Mouse (Mus musculus) limb, embryonic 10.5 days (tissue): ENCODE results near the gene Stom. TPM values are rescaled to one million over a fixed set of nuclear protein-coding genes. Genes with fewer than 3 reads are reported as not detected.

Experiments used
- DNase-seq: peaks from one replicate; pipeline ENCODE4 v3.0.0-alpha.2; 2017; ENCODE audit warnings: low spot score
- H3K27ac ChIP-seq: fragments of 300-500 bp; sonication (generic); 2 replicates; pipeline ENCODE4 v1.5.1; 2016; ENCODE audit warnings: mild to moderate bottlenecking
- H3K27me3 ChIP-seq: fragments of 300-500 bp; sonication (generic); 2 replicates; pipeline ENCODE4 v1.6.1; 2016; ENCODE audit warnings: low read depth, mild to moderate bottlenecking; ENCODE audit not compliant: poor library complexity, severe bottlenecking
- H3K36me3 ChIP-seq: fragments of 300-500 bp; sonication (generic); 2 replicates; pipeline ENCODE4 v1.6.1; 2016; ENCODE audit warnings: mild to moderate bottlenecking, moderate library complexity
- H3K4me1 ChIP-seq: fragments of 300-500 bp; sonication (generic); 2 replicates; pipeline ENCODE4 v1.6.1; 2016
- H3K4me3 ChIP-seq: fragments of 300-500 bp; sonication (generic); 2 replicates; pipeline ENCODE4 v1.5.1; 2016; ENCODE audit warnings: mild to moderate bottlenecking, moderate library complexity
- H3K9me3 ChIP-seq: fragments of 300-500 bp; sonication (generic); replicated peaks from 2 replicates; pipeline ENCODE4 v1.6.1; 2016; ENCODE audit warnings: mild to moderate bottlenecking
- WGBS: fragments of 180-500 bp; shearing (Covaris S2); methylation state at CpG from one replicate; pipeline ENCODE4 v1.1.7; 2016; 5-methylcytosine and 5-hydroxymethylcytosine counted together
- polyA plus RNA-seq: library from polyadenylated mRNA; unstranded; fragments of >200 nt; fragmentation: Nextera tagmentation; extraction: Ambion mirVana; gene quantifications from 2 replicates; pipeline ENCODE4 v1.2.1, GENCODE M21; 2016

The Stom gene
- polyA plus RNA-seq, result 10.2 and 10.3 TPM in 2 replicates

DNA sequence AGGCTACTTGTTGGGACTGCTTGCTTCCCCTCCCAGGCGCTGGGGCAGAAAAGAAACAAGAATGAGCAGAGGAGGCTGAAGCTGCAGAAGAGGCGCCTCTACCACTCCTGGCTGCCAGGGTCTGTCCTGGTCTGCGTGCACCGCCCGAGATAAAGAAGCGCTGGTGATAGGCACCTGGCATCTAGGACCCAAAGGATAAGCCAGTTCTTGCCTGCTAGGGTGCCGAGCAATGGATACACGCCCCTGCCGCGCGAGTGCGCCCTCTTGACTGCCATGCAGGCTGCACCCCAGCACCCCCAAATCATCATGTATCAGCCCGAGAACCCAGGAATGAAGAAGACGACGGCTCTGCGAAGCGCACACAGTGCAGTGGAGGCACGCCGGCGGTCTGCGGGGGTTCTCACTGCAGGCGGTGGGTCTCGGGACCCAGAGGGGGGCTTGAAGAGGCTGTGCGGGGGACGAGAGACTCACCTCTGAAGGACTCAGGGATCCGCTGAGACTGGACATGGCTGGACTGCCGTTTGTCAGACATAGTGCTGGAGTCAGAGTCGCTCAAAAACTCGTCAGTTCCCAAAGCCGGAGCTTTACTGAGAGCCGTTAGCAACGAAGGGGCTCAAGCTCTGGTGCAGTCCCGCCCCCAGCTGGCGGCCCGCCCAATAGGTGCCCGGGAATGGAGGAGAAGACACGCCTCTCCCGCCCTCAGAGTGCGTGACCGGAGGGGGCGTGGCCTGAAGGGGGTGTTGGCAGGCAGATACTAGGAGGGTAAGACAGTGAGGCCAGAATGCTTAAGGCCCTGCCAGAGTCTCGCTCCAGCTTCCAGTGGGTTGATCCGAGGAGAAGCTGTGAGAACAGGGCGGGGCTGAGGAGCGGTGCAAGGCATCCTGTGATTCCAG lies at the start of gene Stom:
Gene Stom, minus strand, starts transcription at position 589 of the 893 bp plus-strand sequence.
- no peaks in the 10 kb centered on the region for H3K36me3 ChIP-seq
- WGBS, result under 1% methylated on average over 45 of the region's 45 CpGs
- peaks cover 21% of the 10 kb centered on the region for H3K27me3 ChIP-seq
- DNase-seq, result peak; percentile 99
- H3K9me3 ChIP-seq, result no peaks in the 10 kb centered on the region
- peaks cover 30% of the 10 kb centered on the region for H3K4me1 ChIP-seq
- peak within 1 kb of the TSS; percentile 72 for H3K4me3 ChIP-seq
- peak within 1 kb of the TSS; percentile 81 for H3K27ac ChIP-seq

GRCm38 (mm10) chr2:35385441-35385871 lies 48.7 kb upstream of the Stom start:
- DNase-seq, result no peak
- WGBS, result 68% methylated on average over 9 of the region's 9 CpGs
- H3K27ac ChIP-seq, result no peak overlapping the region
- no peaks in the 10 kb centered on the region for H3K9me3 ChIP-seq
- H3K4me3 ChIP-seq, result no peak overlapping the region
- H3K27me3 ChIP-seq, result no peaks in the 10 kb centered on the region
- no peaks in the 10 kb centered on the region for H3K36me3 ChIP-seq
- H3K4me1 ChIP-seq, result peaks cover 6% of the 10 kb centered on the region

DNA sequence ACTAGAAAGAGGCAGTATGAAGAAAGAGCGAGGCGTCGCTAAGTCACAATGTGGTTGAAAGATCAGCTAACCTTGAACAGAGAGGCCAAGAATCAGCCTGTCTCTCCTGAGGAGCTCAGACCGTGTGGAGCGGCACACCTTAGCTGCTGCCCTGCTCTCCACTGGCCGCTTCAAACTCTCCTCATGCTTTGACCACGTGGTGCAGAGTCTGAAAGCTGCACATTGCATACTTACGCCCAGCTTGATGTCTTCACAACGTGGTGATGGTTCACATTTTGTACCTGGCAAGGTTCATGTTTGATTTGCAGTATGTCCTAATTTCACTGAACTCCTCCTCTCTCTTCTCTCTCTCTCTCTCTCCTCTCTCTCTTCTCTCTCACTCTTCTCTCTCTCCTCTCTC lies 42.5 kb upstream of the Stom start:
- no peak for DNase-seq
- no peak overlapping the region for H3K27ac ChIP-seq
- no peaks in the 10 kb centered on the region for H3K27me3 ChIP-seq
- H3K36me3 ChIP-seq, result no peaks in the 10 kb centered on the region
- no peaks in the 10 kb centered on the region for H3K9me3 ChIP-seq
- WGBS, result 74% methylated on average over 9 of the region's 9 CpGs
- H3K4me3 ChIP-seq, result no peak overlapping the region
- H3K4me1 ChIP-seq, result no peaks in the 10 kb centered on the region

GRCm38 (mm10) chr2:35377600-35377999 lies 40.8 kb upstream of the Stom start:
- no peaks in the 10 kb centered on the region for H3K9me3 ChIP-seq
- H3K4me1 ChIP-seq, result no peaks in the 10 kb centered on the region
- no peak overlapping the region for H3K27ac ChIP-seq
- 62% methylated on average over 6 of the region's 6 CpGs for WGBS
- H3K27me3 ChIP-seq, result no peaks in the 10 kb centered on the region
- H3K4me3 ChIP-seq, result no peak overlapping the region
- H3K36me3 ChIP-seq, result no peaks in the 10 kb centered on the region
- DNase-seq, result no peak

GRCm38 (mm10) chr2:35373003-35373402 lies 36.2 kb upstream of the Stom start:
- H3K36me3 ChIP-seq, result no peaks in the 10 kb centered on the region
- H3K27me3 ChIP-seq, result no peaks in the 10 kb centered on the region
- no peak overlapping the region for H3K27ac ChIP-seq
- no peak overlapping the region for H3K4me3 ChIP-seq
- no peaks in the 10 kb centered on the region for H3K9me3 ChIP-seq
- H3K4me1 ChIP-seq, result no peaks in the 10 kb centered on the region
- 18% methylated on average over 3 of the region's 3 CpGs for WGBS
- peak; percentile 47 for DNase-seq

DNA sequence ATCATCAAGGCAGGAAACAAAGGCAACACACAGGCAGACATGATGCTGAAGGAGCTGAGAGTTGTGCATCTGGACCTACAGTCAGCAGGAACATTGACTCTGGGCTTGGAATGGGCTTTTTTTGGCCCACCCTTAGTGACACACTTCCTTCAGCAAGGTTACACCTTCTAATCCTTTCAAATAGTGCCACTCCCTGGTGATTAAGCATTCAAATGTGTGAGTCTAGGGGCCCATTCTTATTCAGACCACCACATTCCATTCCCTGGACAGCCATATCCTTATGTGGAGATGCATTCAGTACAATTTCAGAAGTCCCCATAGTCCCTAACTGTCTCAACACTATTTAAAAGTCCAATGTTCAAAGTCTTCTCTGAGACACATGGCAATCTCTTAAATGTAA lies 33.9 kb upstream of the Stom start:
- H3K36me3 ChIP-seq, result no peaks in the 10 kb centered on the region
- no peaks in the 10 kb centered on the region for H3K4me1 ChIP-seq
- no peaks in the 10 kb centered on the region for H3K27me3 ChIP-seq
- H3K4me3 ChIP-seq, result no peak overlapping the region
- no peak overlapping the region for H3K27ac ChIP-seq
- H3K9me3 ChIP-seq, result no peaks in the 10 kb centered on the region
- no peak for DNase-seq

DNA sequence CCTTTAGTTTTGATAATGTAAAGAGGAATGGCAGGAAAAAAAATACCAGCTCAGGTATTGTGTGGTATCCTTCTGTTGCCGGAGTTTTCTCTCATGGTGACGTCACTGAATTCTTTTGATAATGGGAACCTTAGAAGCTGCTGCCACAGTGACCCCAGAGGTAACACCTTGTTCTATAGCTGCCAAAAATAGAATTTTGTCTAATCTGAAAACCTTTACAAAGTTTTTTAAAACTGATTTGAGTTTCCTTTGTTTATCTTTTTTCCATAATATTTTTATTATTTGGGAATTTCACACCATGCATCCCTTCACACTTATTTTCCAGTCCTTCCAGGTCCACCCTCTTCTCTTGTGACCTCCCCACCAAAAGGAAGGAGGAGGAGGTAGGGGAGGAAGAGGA lies 30.9 kb upstream of the Stom start, which contains the start of gene 4930568D16Rik:
Gene 4930568D16Rik, minus strand, starts transcription at position 101 of the 400 bp plus-strand sequence.
- Histone ChIP-seq H3K27ac (no peak within 1 kb of the TSS), H3K27me3 (no peaks in the 10 kb centered on the region), H3K36me3 (no peaks in the 10 kb centered on the region), H3K4me1 (no peaks in the 10 kb centered on the region), H3K9me3 (no peaks in the 10 kb centered on the region), H3K4me3 (no peak within 1 kb of the TSS)
- no peak for DNase-seq
- 82% methylated on average over 2 of the region's 2 CpGs for WGBS

DNA sequence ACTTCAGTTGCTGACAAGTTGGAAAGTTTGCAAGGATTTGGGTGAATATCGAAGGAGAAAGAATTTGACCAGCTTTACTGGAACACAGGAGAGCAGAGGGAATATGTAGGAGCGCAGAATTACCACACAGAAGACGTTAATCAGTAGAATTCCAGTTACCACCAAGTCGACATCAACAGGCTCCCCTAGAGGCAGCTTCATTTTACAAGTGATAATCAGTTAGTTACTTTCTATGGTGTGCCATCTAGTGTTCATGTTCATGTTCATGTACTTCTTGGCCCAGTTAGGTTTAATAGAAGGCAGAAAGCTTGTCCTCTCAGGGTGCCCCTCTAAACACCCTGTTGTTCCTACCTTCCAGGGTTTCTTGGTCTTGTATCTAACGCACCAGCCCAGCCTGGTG lies 12.4 kb upstream of the Stom start:
- Histone ChIP-seq H3K4me1 (no peaks in the 10 kb centered on the region), H3K27me3 (no peaks in the 10 kb centered on the region), H3K36me3 (no peaks in the 10 kb centered on the region), H3K9me3 (no peaks in the 10 kb centered on the region), H3K27ac (no peak overlapping the region), H3K4me3 (no peak overlapping the region)
- no peak for DNase-seq
- 69% methylated on average over 5 of the region's 5 CpGs for WGBS

DNA sequence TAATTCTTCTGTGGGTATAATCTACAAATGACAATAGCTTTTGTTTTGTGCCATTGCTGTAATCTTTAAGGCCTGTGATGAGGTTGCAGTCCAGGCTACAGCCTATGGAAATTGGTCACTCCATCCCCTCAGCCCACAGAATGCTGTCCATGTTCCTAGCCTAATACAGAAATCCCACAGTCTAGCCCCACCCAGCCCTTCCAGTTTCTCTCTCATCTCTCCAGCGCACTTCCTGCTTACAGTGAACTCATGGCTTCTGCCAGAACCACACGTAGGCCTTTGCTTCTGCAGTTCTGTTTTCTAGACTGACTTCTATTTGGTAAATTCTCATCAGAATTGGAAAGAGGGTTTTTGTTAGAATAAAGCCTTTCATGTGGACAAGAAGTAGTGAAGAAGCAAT lies 9.2 kb upstream of the Stom start:
- H3K27me3 ChIP-seq, result no peaks in the 10 kb centered on the region
- no peaks in the 10 kb centered on the region for H3K36me3 ChIP-seq
- no peak overlapping the region for H3K27ac ChIP-seq
- H3K9me3 ChIP-seq, result no peaks in the 10 kb centered on the region
- no peak overlapping the region for H3K4me3 ChIP-seq
- H3K4me1 ChIP-seq, result no peaks in the 10 kb centered on the region
- WGBS, result 75% methylated on average over 2 of the region's 2 CpGs
- no peak for DNase-seq

DNA sequence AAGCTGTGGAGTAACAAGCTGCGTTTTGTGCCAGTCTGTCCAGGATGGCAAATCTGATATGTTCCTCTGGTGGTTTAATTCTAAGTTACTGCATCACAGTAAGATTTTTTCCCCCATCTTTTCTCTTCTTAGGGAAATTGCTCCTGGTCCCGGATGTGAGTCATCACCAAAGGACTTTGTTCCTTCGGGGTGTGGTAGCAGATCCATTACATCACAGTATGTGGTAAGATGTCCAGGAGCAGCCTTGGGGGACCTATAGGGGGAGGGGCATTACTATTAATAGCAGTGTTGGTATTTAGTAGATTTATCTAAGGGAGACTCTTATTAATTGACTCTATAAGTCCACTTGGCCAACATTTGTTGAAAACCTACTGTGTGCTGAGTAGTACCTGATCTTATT lies 5.8 kb upstream of the Stom start:
- Histone ChIP-seq H3K4me3 (no peak overlapping the region), H3K36me3 (no peaks in the 10 kb centered on the region), H3K4me1 (peaks cover 9% of the 10 kb centered on the region), H3K9me3 (no peaks in the 10 kb centered on the region), H3K27me3 (no peaks in the 10 kb centered on the region), H3K27ac (no peak overlapping the region)
- WGBS, result 90% methylated on average over 3 of the region's 3 CpGs
- no peak for DNase-seq

- 89% methylated on average over 6 of the region's 6 CpGs for WGBS
- DNase-seq, result no peak
Measured at GRCm38 (mm10) chr2:35338707-35339106, 1.9 kb upstream of the Stom start.

GRCm38 (mm10) chr2:35338036-35338435 lies 1.3 kb upstream of the Stom start:
- peaks cover 21% of the 10 kb centered on the region for H3K27me3 ChIP-seq
- no peak for DNase-seq
- H3K4me1 ChIP-seq, result peaks cover 30% of the 10 kb centered on the region
- H3K9me3 ChIP-seq, result no peaks in the 10 kb centered on the region
- H3K4me3 ChIP-seq, result no peak overlapping the region
- H3K27ac ChIP-seq, result no peak overlapping the region
- WGBS, result 70% methylated on average over 1 of the region's 1 CpGs
- H3K36me3 ChIP-seq, result no peaks in the 10 kb centered on the region

More at GRCm38 (mm10) chr2:35338707-35339106, 1.9 kb upstream of the Stom start:
- Histone ChIP-seq H3K9me3 (no peaks in the 10 kb centered on the region), H3K4me1 (peaks cover 30% of the 10 kb centered on the region), H3K27ac (no peak overlapping the region), H3K36me3 (no peaks in the 10 kb centered on the region), H3K4me3 (no peak overlapping the region), H3K27me3 (peaks cover 21% of the 10 kb centered on the region)

DNA sequence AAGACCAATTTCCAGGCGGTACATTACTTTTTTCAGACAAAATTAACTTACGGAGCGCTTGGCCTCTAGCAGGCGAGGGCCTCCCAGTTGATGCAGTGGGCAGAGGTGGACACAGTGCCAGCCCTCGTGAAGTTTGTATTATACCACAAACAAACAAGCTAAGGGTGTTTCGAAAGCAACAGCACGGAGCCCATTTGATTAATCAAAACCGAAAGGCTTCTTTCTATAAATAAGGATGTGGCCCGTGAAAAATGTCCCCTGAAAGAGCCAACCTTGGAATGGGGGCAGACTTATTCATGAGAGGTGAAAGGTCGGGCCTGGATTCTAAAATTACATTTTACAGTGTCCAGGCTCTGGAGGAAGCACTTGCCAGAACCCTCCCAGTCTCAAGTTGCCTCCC lies 643 bp upstream of the Stom start:
- Histone ChIP-seq H3K4me3 (peak overlapping the region; percentile 72), H3K4me1 (peaks cover 30% of the 10 kb centered on the region), H3K36me3 (no peaks in the 10 kb centered on the region), H3K27ac (peak overlapping the region; percentile 81), H3K9me3 (no peaks in the 10 kb centered on the region), H3K27me3 (peaks cover 21% of the 10 kb centered on the region)
- WGBS, result 57% methylated on average over 10 of the region's 10 CpGs
- no peak for DNase-seq
